Mouse (Mus musculus) neural tube, embryonic 14.5 days (tissue): ENCODE measurements at regions not wholly inside any gene's neighbourhood (a gene's known extent, or its start where the extent isn't known, plus 50 kb on each side); places are given as distances from the start of the nearest gene placed in this dataset.

Experiments
- ATAC-seq: fragments of 200-750 bp; cut with Nextera tagmentation; 2 replicates; pipeline ENCODE4 v1.8.0; 2017; ENCODE audit warnings: low read depth, mild to moderate bottlenecking, moderate TSS enrichment, moderate library complexity
- H3K27ac ChIP-seq: fragments of 300-500 bp; sonication (generic); 2 replicates; pipeline ENCODE4 v1.5.1; 2014; ENCODE audit warnings: low read depth, mild to moderate bottlenecking, control low read depth, low read length, moderate library complexity, mixed read lengths
- H3K27me3 ChIP-seq: fragments of 300-500 bp; sonication (generic); 2 replicates; pipeline ENCODE4 v1.6.1; 2014; ENCODE audit warnings: low read length; ENCODE audit not compliant: control insufficient read depth, insufficient read depth
- H3K36me3 ChIP-seq: fragments of 300-500 bp; sonication (generic); 2 replicates; pipeline ENCODE4 v1.6.1; 2014; ENCODE audit warnings: low read length, mixed read lengths; ENCODE audit not compliant: control insufficient read depth, insufficient read depth
- H3K4me1 ChIP-seq: fragments of 300-500 bp; sonication (generic); 2 replicates; pipeline ENCODE4 v1.6.1; 2014; ENCODE audit warnings: low read length; ENCODE audit not compliant: control insufficient read depth, insufficient read depth
- H3K4me2 ChIP-seq: fragments of 300-500 bp; sonication (generic); 2 replicates; pipeline ENCODE4 v1.6.1; 2014; ENCODE audit warnings: mild to moderate bottlenecking, low read depth, low read length, control low read depth
- H3K4me3 ChIP-seq: fragments of 300-500 bp; sonication (generic); 2 replicates; pipeline ENCODE4 v1.5.1; 2014; ENCODE audit warnings: low read depth, low read length, control low read depth, mixed read lengths
- H3K9ac ChIP-seq: fragments of 300-500 bp; sonication (generic); replicated peaks from 2 replicates; pipeline ENCODE4 v1.6.1; 2014; ENCODE audit warnings: low read depth, mild to moderate bottlenecking, control low read depth, low read length, mixed read lengths
- H3K9me3 ChIP-seq: fragments of 300-500 bp; sonication (generic); 2 replicates; pipeline ENCODE4 v1.6.1; 2016; ENCODE audit warnings: low read length; ENCODE audit not compliant: control insufficient read depth
- WGBS: fragments of 180-500 bp; shearing (Covaris S2); extraction: QIAGEN DNeasy Blood & Tissue Kit; methylation state at CpG from one replicate; pipeline ENCODE4 v1.1.7; 2014; 5-methylcytosine and 5-hydroxymethylcytosine counted together

GRCm38 (mm10) chr1:57272593-57272992 is 104.8 kb upstream of the 1700066M21Rik start:
- Histone ChIP-seq H3K27ac (no peak overlapping the region), H3K9ac (no peak overlapping the region), H3K4me2 (no peak overlapping the region), H3K4me3 (no peak overlapping the region), H3K27me3 (no peaks in the 10 kb centered on the region), H3K36me3 (no peaks in the 10 kb centered on the region), H3K4me1 (no peaks in the 10 kb centered on the region), H3K9me3 (no peaks in the 10 kb centered on the region)
- 92% methylated on average over 5 of the region's 5 CpGs for WGBS
- no peak for ATAC-seq

GRCm38 (mm10) chr1:57281549-57281948 is 95.9 kb upstream of the 1700066M21Rik start:
- H3K4me3 ChIP-seq, result no peak overlapping the region
- H3K4me2 ChIP-seq, result no peak overlapping the region
- no peaks in the 10 kb centered on the region for H3K9me3 ChIP-seq
- no peak for ATAC-seq
- H3K27me3 ChIP-seq, result no peaks in the 10 kb centered on the region
- H3K9ac ChIP-seq, result no peak overlapping the region
- no peaks in the 10 kb centered on the region for H3K4me1 ChIP-seq
- H3K27ac ChIP-seq, result no peak overlapping the region
- H3K36me3 ChIP-seq, result no peaks in the 10 kb centered on the region
- WGBS, result 81% methylated on average over 3 of the region's 3 CpGs

GRCm38 (mm10) chr1:57296186-57296585 is 81.2 kb upstream of the 1700066M21Rik start:
- no peaks in the 10 kb centered on the region for H3K9me3 ChIP-seq
- no peak overlapping the region for H3K4me2 ChIP-seq
- H3K36me3 ChIP-seq, result no peaks in the 10 kb centered on the region
- no peak overlapping the region for H3K9ac ChIP-seq
- 91% methylated on average over 1 of the region's 1 CpGs for WGBS
- H3K27ac ChIP-seq, result no peak overlapping the region
- H3K27me3 ChIP-seq, result no peaks in the 10 kb centered on the region
- H3K4me1 ChIP-seq, result no peaks in the 10 kb centered on the region
- ATAC-seq, result no peak
- no peak overlapping the region for H3K4me3 ChIP-seq

GRCm38 (mm10) chr1:57298557-57298956 is 78.9 kb upstream of the 1700066M21Rik start:
- H3K27me3 ChIP-seq, result no peaks in the 10 kb centered on the region
- no peaks in the 10 kb centered on the region for H3K4me1 ChIP-seq
- H3K9me3 ChIP-seq, result no peaks in the 10 kb centered on the region
- H3K27ac ChIP-seq, result no peak overlapping the region
- ATAC-seq, result no peak
- WGBS, result 87% methylated on average over 5 of the region's 5 CpGs
- H3K36me3 ChIP-seq, result no peaks in the 10 kb centered on the region
- H3K4me3 ChIP-seq, result no peak overlapping the region
- no peak overlapping the region for H3K4me2 ChIP-seq
- no peak overlapping the region for H3K9ac ChIP-seq

GRCm38 (mm10) chr1:57301260-57301979 is 76.0 kb upstream of the 1700066M21Rik start:
- Histone ChIP-seq H3K27ac (no peak overlapping the region), H3K9me3 (no peaks in the 10 kb centered on the region), H3K9ac (no peak overlapping the region), H3K36me3 (no peaks in the 10 kb centered on the region), H3K4me3 (no peak overlapping the region), H3K4me2 (no peak overlapping the region), H3K4me1 (no peaks in the 10 kb centered on the region), H3K27me3 (no peaks in the 10 kb centered on the region)
- 72% methylated on average over 8 of the region's 8 CpGs for WGBS
- no peak for ATAC-seq

GRCm38 (mm10) chr1:57301980-57302331 is 75.5 kb upstream of the 1700066M21Rik start:
- Histone ChIP-seq H3K4me2 (no peak overlapping the region), H3K27me3 (no peaks in the 10 kb centered on the region), H3K9ac (no peak overlapping the region), H3K9me3 (no peaks in the 10 kb centered on the region), H3K36me3 (no peaks in the 10 kb centered on the region), H3K27ac (no peak overlapping the region), H3K4me3 (no peak overlapping the region), H3K4me1 (no peaks in the 10 kb centered on the region)
- 80% methylated on average over 6 of the region's 6 CpGs for WGBS
- no peak for ATAC-seq

GRCm38 (mm10) chr1:57304757-57305156 is 72.7 kb upstream of the 1700066M21Rik start:
- H3K27ac ChIP-seq, result no peak overlapping the region
- no peak for ATAC-seq
- H3K4me3 ChIP-seq, result no peak overlapping the region
- H3K9ac ChIP-seq, result no peak overlapping the region
- H3K36me3 ChIP-seq, result no peaks in the 10 kb centered on the region
- no peak overlapping the region for H3K4me2 ChIP-seq
- 86% methylated on average over 2 of the region's 2 CpGs for whole genome bisulfite sequencing
- H3K4me1 ChIP-seq, result no peaks in the 10 kb centered on the region
- H3K9me3 ChIP-seq, result no peaks in the 10 kb centered on the region
- no peaks in the 10 kb centered on the region for H3K27me3 ChIP-seq

- ATAC-seq, result no peak
- H3K36me3 ChIP-seq, result no peaks in the 10 kb centered on the region
- no peak overlapping the region for H3K4me3 ChIP-seq
- no peaks in the 10 kb centered on the region for H3K27me3 ChIP-seq
- H3K9me3 ChIP-seq, result no peaks in the 10 kb centered on the region
- 95% methylated on average over 2 of the region's 2 CpGs for WGBS
- H3K4me2 ChIP-seq, result no peak overlapping the region
- H3K4me1 ChIP-seq, result no peaks in the 10 kb centered on the region
- no peak overlapping the region for H3K27ac ChIP-seq
- no peak overlapping the region for H3K9ac ChIP-seq
Measured at GRCm38 (mm10) chr1:57322535-57322934, 54.9 kb upstream of the 1700066M21Rik start.

GRCm38 (mm10) chr1:57323118-57323517 is 54.3 kb upstream of the 1700066M21Rik start:
- Histone ChIP-seq H3K4me2 (no peak overlapping the region), H3K27me3 (no peaks in the 10 kb centered on the region), H3K9ac (no peak overlapping the region), H3K9me3 (no peaks in the 10 kb centered on the region), H3K27ac (no peak overlapping the region), H3K36me3 (no peaks in the 10 kb centered on the region), H3K4me3 (no peak overlapping the region), H3K4me1 (no peaks in the 10 kb centered on the region)
- 87% methylated on average over 2 of the region's 2 CpGs for WGBS
- ATAC-seq, result no peak
